Mouse (Mus musculus) neural tube, embryonic 14.5 days (tissue): Measurements from ENCODE around the gene Rnf208. TPM values are rescaled to one million over a fixed set of nuclear protein-coding genes. Genes with fewer than 3 reads are reported as not detected.

ENCODE experiments used
- ATAC-seq: fragments of 200-750 bp; cut with Nextera tagmentation; 2 replicates; pipeline ENCODE4 v1.8.0; 2017; ENCODE audit warnings: low read depth, mild to moderate bottlenecking, moderate TSS enrichment, moderate library complexity
- H3K27ac ChIP-seq: fragments of 300-500 bp; sonication (generic); 2 replicates; pipeline ENCODE4 v1.5.1; 2014; ENCODE audit warnings: low read depth, mild to moderate bottlenecking, control low read depth, low read length, moderate library complexity, mixed read lengths
- H3K27me3 ChIP-seq: fragments of 300-500 bp; sonication (generic); 2 replicates; pipeline ENCODE4 v1.6.1; 2014; ENCODE audit warnings: low read length; ENCODE audit not compliant: control insufficient read depth, insufficient read depth
- H3K36me3 ChIP-seq: fragments of 300-500 bp; sonication (generic); 2 replicates; pipeline ENCODE4 v1.6.1; 2014; ENCODE audit warnings: low read length, mixed read lengths; ENCODE audit not compliant: control insufficient read depth, insufficient read depth
- H3K4me1 ChIP-seq: fragments of 300-500 bp; sonication (generic); 2 replicates; pipeline ENCODE4 v1.6.1; 2014; ENCODE audit warnings: low read length; ENCODE audit not compliant: control insufficient read depth, insufficient read depth
- H3K4me2 ChIP-seq: fragments of 300-500 bp; sonication (generic); 2 replicates; pipeline ENCODE4 v1.6.1; 2014; ENCODE audit warnings: mild to moderate bottlenecking, low read depth, low read length, control low read depth
- H3K4me3 ChIP-seq: fragments of 300-500 bp; sonication (generic); 2 replicates; pipeline ENCODE4 v1.5.1; 2014; ENCODE audit warnings: low read depth, low read length, control low read depth, mixed read lengths
- H3K9ac ChIP-seq: fragments of 300-500 bp; sonication (generic); replicated peaks from 2 replicates; pipeline ENCODE4 v1.6.1; 2014; ENCODE audit warnings: low read depth, mild to moderate bottlenecking, control low read depth, low read length, mixed read lengths
- H3K9me3 ChIP-seq: fragments of 300-500 bp; sonication (generic); 2 replicates; pipeline ENCODE4 v1.6.1; 2016; ENCODE audit warnings: low read length; ENCODE audit not compliant: control insufficient read depth
- WGBS: fragments of 180-500 bp; shearing (Covaris S2); extraction: QIAGEN DNeasy Blood & Tissue Kit; methylation state at CpG from one replicate; pipeline ENCODE4 v1.1.7; 2014; 5-methylcytosine and 5-hydroxymethylcytosine counted together
- polyA plus RNA-seq: library from polyadenylated mRNA; unstranded; fragments of >200 nt; fragmentation: Nextera tagmentation; extraction: Ambion mirVana; gene quantifications from 2 replicates; pipeline ENCODE4 v1.2.1, GENCODE M21; 2014

Gene Rnf208
- polyA plus RNA-seq, 1 experiment from 2014 or later = 191 TPM

GRCm38 (mm10) chr2:25272515-25272914 lies 30.5 kb downstream of the Rnf208 start:
- Histone ChIP-seq H3K36me3 (peaks cover 42% of the 10 kb centered on the region), H3K4me3 (peak overlapping the region; percentile 86), H3K9me3 (no peaks in the 10 kb centered on the region), H3K27ac (peak overlapping the region; percentile 64), H3K9ac (peak overlapping the region; percentile 76), H3K4me1 (peaks cover 27% of the 10 kb centered on the region), H3K4me2 (peak overlapping the region; percentile 95), H3K27me3 (no peaks in the 10 kb centered on the region)
- ATAC-seq = peak; percentile 54
- WGBS = 0% methylated on average over 27 of the region's 29 CpGs

GRCm38 (mm10) chr2:25273010-25273409 lies 31.0 kb downstream of the Rnf208 start:
- Histone ChIP-seq H3K9ac (peak overlapping the region; percentile 76), H3K4me3 (peak overlapping the region; percentile 86), H3K27ac (no peak overlapping the region; the same call in 1 of the 2 replicates), H3K36me3 (peaks cover 45% of the 10 kb centered on the region), H3K27me3 (no peaks in the 10 kb centered on the region), H3K4me1 (peaks cover 22% of the 10 kb centered on the region), H3K9me3 (no peaks in the 10 kb centered on the region), H3K4me2 (peak overlapping the region; percentile 95)
- ATAC-seq = 0 out of 2 replicates have a peak, but pooled peaks have one; percentile 1
- WGBS = 45% methylated on average over 16 of the region's 16 CpGs

DNA sequence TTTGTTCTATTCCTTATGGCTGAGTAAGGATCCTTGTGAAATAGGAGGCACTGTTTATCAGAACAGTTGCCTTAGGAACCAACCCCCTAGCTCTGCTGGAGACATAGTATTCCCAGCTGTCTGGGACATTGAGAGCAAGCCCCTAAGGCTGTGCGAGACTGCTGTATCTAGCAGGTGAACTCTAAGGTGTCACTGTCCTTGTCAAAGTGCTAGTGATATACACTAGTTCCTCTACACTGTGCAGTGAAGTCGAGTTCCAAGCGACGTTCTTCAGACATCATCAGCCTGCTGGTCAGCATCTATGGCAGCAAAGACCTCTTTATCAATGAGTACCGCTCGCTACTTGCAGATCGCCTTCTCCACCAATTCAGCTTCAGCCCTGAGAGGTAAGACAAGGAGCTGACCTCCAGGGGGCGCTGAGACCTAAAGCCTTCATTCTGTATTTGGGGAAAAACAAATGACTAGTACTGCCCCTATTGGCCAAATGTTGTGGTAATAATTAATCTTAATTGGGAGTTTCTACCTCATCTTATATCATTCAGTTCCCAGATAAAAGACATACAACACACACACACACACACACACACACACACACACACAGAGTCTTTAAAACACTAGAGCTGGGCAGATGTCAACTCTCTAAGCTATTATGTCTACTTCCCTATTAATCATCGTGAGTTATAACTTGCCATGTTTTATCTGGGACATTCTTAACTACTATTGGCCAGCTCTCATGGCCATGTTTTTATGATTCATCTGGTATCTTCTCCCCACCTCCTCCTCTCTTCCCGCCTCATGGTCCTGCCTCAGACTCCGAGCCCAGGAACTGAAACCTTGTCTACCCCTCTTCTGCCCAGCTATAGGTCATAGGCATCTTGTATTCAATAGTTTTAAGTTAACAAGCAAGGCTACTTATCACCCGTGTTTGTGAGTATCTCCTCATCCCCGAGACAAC lies 37.1 kb downstream of the Rnf208 start:
- no peaks in the 10 kb centered on the region for H3K27me3 ChIP-seq
- peaks cover 71% of the 10 kb centered on the region for H3K36me3 ChIP-seq
- no peak overlapping the region for H3K27ac ChIP-seq
- H3K9ac ChIP-seq = no peak overlapping the region
- no peaks in the 10 kb centered on the region for H3K9me3 ChIP-seq
- H3K4me3 ChIP-seq = no peak overlapping the region
- ATAC-seq = peak; percentile 50; the same call in 1 of the 2 replicates
- 69% methylated on average over 13 of the region's 13 CpGs for WGBS
- no peak overlapping the region for H3K4me2 ChIP-seq
- no peaks in the 10 kb centered on the region for H3K4me1 ChIP-seq

GRCm38 (mm10) chr2:25285551-25285950 lies 43.5 kb downstream of the Rnf208 start:
- Histone ChIP-seq H3K36me3 (peaks cover 35% of the 10 kb centered on the region), H3K9me3 (no peaks in the 10 kb centered on the region)
- 98% methylated on average over 2 of the region's 2 CpGs for WGBS

GRCm38 (mm10) chr2:25286314-25286713 lies 44.3 kb downstream of the Rnf208 start:
- H3K4me1 ChIP-seq = peaks cover 13% of the 10 kb centered on the region
- no peaks in the 10 kb centered on the region for H3K9me3 ChIP-seq
- no peak for ATAC-seq
- H3K9ac ChIP-seq = no peak overlapping the region
- WGBS = 95% methylated on average over 1 of the region's 1 CpGs
- no peak overlapping the region for H3K4me2 ChIP-seq
- no peak overlapping the region for H3K4me3 ChIP-seq
- peaks cover 32% of the 10 kb centered on the region for H3K36me3 ChIP-seq
- peaks cover 32% of the 10 kb centered on the region for H3K27me3 ChIP-seq
- H3K27ac ChIP-seq = no peak overlapping the region

More at GRCm38 (mm10) chr2:25285551-25285950, 43.5 kb downstream of the Rnf208 start:
- Histone ChIP-seq H3K27ac (no peak overlapping the region), H3K4me3 (no peak overlapping the region), H3K9ac (no peak overlapping the region), H3K27me3 (peaks cover 25% of the 10 kb centered on the region), H3K4me1 (peaks cover 7% of the 10 kb centered on the region), H3K4me2 (no peak overlapping the region)
- ATAC-seq = no peak

DNA sequence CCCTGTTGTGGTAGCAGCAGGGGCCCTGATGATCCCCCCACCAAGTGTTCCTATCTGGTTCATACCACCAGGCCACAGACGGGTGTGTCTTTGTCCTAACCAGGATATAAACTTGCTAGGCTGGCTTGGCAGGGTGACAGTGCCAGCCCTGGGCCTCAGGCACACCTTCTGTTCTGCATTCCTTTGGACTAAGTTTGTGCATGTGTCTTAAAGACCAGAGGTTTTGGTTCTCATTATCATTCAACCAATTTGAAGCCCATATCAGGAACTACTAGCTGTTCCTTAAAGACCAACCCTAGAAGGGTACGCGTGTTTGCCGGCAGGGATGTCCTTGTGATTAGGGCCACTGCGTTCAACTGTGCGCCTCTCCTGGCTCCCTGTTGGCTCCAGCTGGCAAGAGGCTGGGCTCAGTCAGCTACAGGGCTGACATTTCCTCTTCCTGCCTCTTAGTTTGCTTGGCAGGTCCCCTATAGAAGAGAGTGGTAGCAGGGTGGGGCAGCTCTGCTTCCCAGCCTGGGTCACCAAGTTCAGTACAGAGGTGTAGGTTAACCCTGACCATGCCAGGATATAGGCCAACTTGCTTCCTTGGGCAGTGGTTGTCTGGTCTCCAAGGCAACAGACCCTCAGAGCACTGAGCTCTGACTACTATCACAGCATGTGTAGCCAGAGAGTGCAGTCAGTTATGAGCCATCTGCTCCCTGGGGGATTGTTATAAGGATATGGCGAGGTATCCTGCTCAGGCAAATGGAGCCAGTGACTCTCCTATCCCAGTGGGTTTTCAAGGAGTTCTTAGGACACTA lies 45.0 kb downstream of the Rnf208 start:
- Histone ChIP-seq H3K4me2 (no peak overlapping the region), H3K4me3 (no peak overlapping the region), H3K9ac (no peak overlapping the region), H3K9me3 (no peaks in the 10 kb centered on the region), H3K36me3 (peaks cover 27% of the 10 kb centered on the region), H3K27ac (no peak overlapping the region), H3K4me1 (peaks cover 13% of the 10 kb centered on the region), H3K27me3 (peaks cover 39% of the 10 kb centered on the region)
- 52% methylated on average over 7 of the region's 7 CpGs for WGBS
- ATAC-seq = no peak

DNA sequence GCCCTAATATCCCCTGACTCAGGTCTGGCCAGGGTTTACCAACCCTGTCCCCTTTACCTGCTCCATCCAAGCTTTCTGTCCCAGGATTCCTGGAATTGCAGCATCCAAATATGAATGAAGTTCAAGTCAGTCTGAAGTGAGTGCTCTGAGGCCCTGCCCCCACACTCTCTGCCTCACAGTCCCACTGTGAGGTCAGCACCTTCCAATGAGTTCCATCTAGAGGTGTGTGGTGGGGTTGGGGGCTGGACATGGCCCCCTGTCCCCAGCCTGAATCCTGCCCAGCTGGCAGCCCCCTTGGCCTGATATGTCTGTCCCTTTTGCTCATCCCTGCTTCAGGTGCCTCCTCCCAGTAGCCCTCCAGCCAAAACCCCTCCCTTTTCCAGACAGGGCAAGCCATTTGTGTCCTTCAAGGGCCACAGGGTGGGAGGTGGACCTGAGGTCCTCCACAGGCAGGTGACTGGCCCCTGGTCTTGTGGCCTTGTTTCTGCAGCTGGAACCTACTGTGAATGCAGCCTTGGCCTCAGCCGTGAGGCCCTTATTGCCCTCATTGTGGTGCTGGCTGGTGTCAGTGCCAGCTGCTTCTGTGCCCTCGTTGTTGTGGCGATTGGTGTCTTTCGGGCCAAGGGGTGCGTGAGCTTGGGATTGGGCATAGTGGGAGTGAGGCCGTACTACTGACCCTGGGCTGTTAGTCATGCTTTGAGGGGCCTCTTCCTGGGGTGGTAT lies 46.0 kb downstream of the Rnf208 start, which contains the start of gene Tmem210:
Tmem210 (plus strand) TSS at position 219 of the 723 bp plus-strand sequence.
- H3K36me3 ChIP-seq = peaks cover 18% of the 10 kb centered on the region
- 90% methylated on average over 6 of the region's 6 CpGs for WGBS
- H3K27ac ChIP-seq = no peak within 1 kb of the TSS
- H3K9ac ChIP-seq = no peak within 1 kb of the TSS
- H3K27me3 ChIP-seq = peaks cover 47% of the 10 kb centered on the region
- no peak within 1 kb of the TSS for H3K4me2 ChIP-seq
- ATAC-seq = no peak
- peaks cover 18% of the 10 kb centered on the region for H3K4me1 ChIP-seq
- no peaks in the 10 kb centered on the region for H3K9me3 ChIP-seq
- no peak within 1 kb of the TSS for H3K4me3 ChIP-seq

DNA sequence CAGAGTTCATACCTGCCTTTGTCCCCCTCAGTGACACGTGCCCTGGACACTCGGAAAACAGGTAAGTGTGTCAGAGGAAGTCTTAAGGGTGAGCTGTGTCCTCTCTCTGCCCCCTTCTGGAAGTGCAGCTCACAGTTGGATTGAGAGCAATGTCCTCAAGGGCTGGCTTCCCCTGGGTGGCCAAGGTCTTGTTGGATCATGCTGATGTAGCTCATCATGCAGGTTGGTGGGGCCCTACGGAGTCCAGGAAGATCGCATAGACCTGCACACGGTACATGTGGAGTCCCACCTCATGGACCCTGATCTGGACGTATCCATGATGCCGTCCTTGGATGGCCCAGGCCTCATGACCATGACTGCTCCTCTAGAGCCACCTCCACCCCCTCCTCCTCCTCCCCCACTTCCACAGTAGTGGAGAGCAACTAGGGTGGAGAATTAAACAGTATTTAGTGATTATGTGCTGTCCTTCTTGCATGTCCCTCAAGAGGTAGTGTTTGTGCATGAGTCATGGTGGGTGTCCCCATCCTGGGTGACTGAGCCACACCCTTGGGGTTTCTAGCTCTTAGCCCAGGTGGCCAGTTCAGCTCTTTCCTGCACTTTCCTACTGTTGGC lies 46.8 kb downstream of the Rnf208 start:
- Histone ChIP-seq H3K27ac (no peak overlapping the region), H3K9me3 (no peaks in the 10 kb centered on the region), H3K4me3 (no peak overlapping the region), H3K36me3 (peaks cover 15% of the 10 kb centered on the region), H3K4me2 (no peak overlapping the region), H3K4me1 (peaks cover 18% of the 10 kb centered on the region), H3K9ac (no peak overlapping the region), H3K27me3 (peaks cover 52% of the 10 kb centered on the region)
- ATAC-seq = no peak
- 81% methylated on average over 7 of the region's 7 CpGs for WGBS
